Mouse (Mus musculus) MEL-GATA-1-ER (cell line): ENCODE results near the gene Gadd45gip1.

ENCODE experiments used
- DNase-seq: peaks from one replicate; pipeline ENCODE4 v3.0.0-alpha.2; 2012; ENCODE audit warnings: low read depth; ENCODE audit errors: extremely low read depth

The Gadd45gip1 gene

DNA sequence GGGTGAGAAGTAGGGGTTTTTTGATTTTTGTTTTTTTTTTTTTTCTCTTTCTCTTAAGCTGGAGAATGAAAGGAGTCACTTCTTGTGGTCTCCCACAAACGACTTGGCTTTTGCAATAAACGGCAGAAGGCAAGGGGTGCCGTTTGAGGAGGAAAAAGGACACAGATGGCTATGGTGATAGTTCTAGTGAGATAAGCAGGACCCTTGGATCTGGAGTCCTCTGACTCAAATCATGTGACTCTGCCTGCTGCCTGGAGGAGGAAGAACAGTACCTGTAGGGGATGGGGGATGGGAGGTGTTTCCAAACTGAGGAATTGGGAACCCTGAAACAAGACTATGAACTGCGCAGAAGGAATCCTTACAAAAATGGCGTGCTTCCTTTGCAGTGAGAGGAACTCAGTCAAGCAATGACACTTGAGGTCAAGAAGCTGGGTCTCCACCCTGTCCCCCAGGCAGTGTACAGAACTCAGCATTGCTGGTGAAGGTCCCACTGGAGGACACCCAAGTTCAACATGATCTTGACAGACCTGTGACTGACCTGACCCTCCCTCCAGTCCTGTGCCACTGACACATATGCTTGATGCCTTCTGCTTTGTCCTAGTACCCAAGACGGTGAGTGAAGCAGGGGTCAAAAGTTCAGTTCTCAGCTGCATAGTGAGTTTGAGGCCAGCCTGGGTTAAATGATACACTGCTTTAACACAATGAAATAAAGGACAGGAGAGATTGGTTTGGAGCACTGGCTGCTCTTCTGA is 16.5 kb downstream of the Gadd45gip1 start:
- peak; percentile 87 for DNase-seq

DNA sequence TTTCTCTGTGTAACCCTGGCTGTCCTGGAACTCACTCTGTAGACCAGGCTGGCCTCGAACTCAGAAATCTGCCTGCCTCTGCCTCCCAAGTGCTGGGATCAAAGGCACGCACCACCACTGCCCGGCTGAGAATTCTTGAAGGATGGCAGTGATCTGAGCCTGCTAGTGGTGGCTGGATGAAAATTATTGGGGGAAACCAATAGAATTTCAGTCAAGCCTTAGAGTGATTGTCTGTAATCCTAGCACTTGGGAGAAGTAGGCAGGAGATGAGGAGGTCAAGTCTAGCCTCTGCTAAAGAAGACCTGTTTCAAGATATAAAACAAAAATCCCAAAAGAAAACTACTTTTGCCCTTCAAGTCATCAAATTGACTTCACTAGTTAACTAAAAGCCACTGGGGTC is 25.1 kb downstream of the Gadd45gip1 start:
- DNase-seq, result no peak

DNA sequence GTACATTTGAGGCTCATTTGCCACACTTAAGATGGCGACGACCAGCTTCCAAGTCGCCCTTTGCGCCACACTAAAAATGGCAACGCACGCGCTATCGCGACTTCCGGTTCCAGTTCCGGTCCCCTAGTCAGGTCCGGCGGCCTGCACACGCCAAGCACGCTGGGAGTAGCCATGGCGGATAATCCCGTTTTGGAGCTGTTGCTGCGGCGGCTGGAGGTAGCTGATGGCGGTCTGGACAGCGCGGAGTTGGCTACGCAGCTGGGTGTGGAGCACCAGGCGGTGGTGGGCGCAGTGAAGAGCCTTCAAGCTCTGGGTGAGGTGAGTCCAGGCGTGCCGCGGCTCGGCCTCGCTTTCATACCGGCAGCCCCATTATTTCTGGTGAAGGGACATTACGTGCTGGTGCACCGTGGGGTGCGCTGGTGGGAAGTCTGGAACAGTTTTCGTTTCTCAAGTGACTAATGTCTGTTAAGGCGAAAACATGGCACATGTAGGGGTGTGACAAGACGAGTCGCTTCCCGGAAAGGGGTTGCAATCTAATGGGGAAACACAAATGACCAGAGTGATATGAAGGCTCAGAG is 25.6 kb downstream of the Gadd45gip1 start, which contains the start of gene Farsa:
Gene Farsa (plus strand): TSS at position 126 of the 578 bp plus-strand sequence.
- peak; percentile 87 for DNase-seq

DNA sequence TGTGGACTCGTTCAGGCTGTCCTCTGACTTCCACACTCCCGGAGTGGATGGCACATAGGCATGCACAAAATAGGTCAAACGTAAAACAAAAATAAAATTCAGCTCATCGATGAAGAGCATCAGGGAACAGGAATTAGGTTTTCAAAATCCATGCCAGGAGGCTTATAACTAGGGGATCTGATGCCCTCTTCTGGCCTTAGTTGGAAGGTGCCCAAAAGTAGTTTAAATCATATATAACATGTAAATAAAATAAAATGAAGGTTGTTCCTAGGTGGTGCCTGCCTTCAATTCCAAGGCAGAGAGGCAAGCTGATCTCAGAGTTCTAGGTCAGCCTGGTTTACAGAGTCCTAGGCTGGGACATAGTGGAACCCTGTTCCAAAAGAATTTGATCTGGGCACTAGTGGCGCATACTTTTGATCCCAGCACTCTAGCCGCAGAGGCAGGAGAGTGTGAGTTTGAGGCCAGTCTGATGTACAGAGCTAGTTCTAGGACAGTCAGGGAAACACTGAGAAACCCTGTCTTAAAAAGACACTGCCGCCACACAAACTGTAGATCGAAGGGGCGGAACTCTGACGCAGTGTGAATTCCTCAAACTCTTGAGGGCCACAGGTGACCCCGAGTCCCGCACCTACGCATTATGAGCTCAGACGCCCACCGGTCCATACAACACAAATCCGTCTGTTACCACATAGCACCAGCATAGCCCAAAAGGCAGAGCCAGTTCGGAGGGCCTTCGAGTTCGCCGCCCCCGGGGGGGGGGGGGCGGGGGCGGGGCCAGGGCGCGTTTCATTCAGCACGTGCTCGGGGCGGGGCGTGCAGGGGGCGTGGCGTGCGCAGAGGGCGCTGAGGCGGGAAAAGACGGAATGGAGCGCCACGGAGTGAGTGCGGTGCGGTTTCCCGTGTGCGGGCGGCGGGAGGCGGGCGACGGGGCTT is 40.3 kb downstream of the Gadd45gip1 start, which contains the start of gene Syce2:
Gene Syce2 (plus strand): TSS at position 736 of the 933 bp plus-strand sequence.
- DNase-seq, result no peak

DNA sequence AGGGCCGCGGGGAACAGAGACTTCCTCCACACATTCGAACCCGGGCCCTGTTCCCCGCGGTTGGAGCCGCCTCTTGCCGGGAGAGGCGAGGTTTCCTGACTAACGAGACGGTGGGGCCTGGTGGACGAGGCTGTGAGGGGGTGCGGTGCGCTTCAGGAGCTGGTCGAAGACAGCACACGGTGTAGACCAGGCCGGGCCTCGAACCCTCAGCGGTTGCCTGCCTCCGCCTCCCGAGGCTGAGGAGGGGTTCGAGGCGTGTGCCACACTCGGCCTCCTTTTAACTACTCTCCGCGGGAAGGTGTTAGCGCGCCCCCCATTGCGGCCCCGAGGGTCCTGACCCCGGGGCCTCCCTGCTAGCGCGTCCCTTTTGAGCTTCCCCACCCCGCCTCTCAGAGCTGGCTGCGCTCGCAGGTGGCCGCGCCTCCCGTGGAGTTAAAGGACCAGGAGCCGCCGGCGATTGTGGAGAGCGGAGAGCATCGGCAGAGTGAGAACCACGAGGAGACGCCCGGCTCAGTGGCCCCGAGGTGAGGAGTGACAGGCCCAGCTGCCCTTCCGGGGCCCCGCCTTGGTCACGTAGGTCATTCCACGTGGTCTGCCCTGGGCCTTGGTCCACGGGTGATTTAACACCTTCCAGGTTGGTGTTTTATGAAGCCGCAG is 41.1 kb downstream of the Gadd45gip1 start:
- DNase-seq, result no peak

DNA sequence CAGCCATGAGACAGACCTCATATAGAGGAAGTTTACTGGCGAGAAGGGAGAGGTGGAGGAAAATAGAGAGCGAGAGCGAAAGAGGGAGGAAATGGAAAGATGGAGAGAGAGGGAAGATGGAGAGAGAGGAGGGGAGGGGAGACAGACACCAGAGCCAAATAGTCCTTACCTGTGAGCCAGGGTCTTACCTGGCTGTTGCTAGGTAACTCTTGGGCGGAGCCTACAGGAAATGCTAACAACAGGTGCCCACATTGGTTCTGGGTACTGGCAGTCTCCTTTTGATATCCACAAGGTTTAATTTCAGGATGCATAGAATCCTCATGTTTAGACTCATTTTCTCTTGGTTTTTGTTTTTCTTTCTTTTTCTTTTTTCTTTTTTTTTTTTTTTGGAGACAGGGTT is 41.7 kb downstream of the Gadd45gip1 start:
- DNase-seq, result no peak

DNA sequence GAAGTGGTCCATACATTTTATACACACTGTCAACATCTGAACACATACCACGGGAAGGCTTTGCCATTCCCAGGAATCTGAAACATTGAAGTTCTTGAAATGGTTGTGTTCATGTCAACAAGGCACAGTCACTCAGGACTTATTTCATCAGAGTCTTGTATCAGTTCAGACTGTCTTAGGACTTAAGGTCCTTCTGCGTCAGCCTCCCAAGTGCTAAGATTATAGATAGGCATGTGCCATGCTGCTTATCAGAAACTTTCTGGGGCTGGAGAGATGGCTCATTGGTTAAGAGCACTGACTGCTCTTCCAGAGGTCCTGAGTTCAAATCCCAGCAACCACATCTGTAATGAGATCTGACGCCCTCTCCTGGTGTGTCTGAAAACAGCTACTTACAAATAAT is 43.0 kb downstream of the Gadd45gip1 start:
- no peak for DNase-seq

DNA sequence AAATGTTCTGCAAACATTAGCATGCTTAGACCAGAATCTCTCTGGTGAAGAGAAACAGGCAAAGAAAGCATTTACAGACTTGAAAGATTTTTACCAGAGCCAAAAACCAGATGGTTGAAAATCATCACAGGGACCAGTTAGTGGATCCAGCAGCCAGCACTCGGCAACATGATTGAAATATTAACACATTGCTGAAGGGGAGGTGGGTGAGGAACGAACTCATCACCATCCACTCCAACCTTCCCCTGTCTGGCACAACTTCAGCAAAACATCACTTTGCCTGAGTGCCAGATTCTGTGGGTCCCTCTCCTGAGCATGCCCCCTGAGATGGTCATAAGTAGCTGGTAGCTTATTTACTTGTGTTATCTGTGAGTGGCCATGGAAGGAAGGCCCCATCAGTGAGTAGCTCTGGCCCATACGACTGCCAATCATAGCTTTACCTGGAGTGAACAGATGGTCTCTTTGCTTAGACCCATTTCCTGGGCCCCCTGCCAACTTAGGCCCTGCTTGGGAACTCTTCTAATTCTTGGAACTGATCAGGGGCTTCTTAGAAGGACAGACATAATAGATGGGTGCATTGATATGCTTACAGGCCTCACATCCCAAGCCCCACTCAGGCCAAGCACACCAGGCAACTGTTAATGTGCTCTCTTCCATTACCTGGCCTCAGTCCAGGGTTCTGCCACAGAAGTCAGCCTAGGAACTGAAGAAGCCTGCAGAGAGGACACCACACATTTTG is 46.1 kb downstream of the Gadd45gip1 start:
- no peak for DNase-seq

DNA sequence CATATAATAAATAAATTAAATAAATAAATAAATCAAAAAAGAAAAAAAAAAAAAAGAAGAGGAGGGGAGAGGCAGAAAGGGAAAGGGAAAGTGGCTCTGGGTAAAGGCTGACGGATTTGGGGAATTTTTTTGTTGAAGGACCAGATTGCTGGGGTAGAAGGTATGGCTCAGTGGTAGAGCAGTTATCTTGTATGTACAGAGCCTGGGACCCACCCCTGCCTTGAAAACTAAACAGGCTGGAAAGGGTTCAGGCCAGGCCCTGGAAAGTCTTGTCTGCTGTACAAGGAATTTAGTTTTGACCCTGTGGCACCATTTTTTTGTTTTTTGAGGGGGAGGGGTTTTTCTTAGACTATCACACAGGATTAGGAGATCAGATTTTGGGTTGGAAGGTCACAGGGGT is 47.6 kb downstream of the Gadd45gip1 start:
- no peak for DNase-seq

DNA sequence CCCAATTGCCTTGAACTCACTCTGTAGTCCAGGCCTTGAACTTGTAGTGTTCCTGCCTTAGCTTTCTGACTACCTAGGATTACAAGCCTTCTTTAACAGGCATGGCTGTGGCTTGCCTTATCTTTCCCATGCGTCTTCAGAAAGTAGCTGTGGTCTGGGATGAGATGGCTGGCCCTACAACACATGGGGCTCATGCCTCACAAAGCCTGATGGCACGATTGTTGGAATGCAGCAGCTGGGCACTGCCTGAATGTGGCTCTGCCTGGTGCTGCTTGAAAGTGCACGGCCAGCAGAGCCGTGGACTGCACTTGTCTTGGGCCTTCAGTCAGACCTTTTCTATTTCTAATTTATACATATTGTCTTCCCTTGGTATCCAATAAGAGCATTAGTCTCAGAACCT is 53.4 kb downstream of the Gadd45gip1 start:
- no peak for DNase-seq
